Mouse (Mus musculus) cerebellum, adult 8-10 months (tissue): ENCODE results near the gene BC048403.
"Not testable (repeated sequence)": the region's sequence is repeated elsewhere in the genome, so short reads cannot be mapped to it uniquely, and the experiment has no call there.

Experiments used
- DNase-seq: peaks from one replicate; pipeline ENCODE4 v3.0.0; 2022

BC048403 gene

DNA sequence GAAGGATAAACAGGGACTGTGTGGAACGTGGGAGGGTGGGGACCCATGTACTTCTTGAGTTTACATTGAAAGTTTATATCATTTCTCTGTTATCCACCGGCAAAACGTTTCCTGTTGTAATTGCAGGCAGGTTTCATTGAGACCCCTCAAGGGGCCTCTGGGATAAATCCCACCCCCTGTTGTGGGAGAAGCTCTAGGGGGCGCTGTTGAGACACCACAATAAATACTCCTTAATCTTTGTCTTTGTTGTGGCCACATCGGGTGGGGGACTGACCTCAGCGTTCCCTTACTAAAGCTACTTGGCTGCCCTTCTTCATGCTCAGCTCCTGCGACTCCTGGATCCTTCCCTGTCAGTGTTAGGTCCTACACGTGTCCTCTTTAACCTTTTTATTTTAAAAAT lies 19.4 kb downstream of the BC048403 start:
- no peak for DNase-seq

- no peak for DNase-seq
These were observed 22.4 kb downstream of the BC048403 start for GRCm38 (mm10) chr10:121762141-121762540.

GRCm38 (mm10) chr10:121763191-121763590 lies 23.5 kb downstream of the BC048403 start:
- DNase-seq, result no peak

GRCm38 (mm10) chr10:121764469-121765173 lies 24.9 kb downstream of the BC048403 start:
- no peak for DNase-seq

DNA sequence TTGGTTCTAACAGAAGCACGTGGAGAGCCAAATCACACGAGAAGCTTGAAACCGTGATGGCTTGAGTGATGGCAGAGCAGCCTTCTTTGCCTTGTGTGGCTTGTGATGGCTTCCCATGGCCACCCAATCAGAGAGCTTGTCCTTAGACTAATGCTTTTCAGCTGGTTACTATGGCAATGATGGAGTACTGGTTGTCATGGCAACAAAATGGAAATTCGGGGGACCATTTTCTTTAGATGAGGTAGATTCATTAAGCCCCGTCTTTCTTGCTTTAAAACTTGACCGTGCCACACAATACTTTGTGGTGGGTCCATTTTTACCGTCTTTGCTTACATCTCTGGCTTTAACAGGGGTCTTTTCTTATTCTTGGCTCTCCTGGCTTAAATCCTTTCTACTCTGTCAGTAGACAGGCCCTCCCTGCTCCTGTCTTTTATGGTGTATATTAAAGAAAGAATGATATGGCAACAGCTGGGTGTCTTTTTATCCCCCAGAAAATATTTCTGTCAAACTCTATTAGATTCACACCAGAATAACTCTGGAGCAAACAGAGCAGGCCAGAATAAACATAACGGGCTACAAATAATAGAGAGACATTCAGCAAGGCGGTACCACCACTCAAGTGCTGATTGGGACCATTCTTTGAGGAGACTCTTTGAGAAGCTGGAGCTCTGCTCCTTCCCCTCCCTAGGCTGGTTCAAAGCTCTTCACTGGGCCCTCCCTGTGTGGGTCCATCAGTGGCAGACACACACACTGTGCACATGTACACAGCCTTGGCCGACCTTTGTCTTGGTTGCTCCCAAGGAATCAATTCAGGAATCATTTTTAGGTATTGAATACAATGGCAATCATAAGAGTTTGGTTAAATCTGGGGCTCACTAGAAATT lies 25.7 kb downstream of the BC048403 start:
- DNase-seq, result no peak

- DNase-seq, result not testable (repeated sequence)
These were observed 27.6 kb downstream of the BC048403 start for GRCm38 (mm10) chr10:121767295-121767694.

- DNase-seq, result no peak
These were observed 30.0 kb downstream of the BC048403 start for GRCm38 (mm10) chr10:121769711-121770110.

GRCm38 (mm10) chr10:121770624-121771577 lies 31.2 kb downstream of the BC048403 start:
- no peak for DNase-seq

- no peak for DNase-seq
These were observed 34.1 kb downstream of the BC048403 start for GRCm38 (mm10) chr10:121773813-121774212.

GRCm38 (mm10) chr10:121775990-121776389 lies 36.3 kb downstream of the BC048403 start:
- DNase-seq, result no peak

GRCm38 (mm10) chr10:121781159-121781558 lies 41.4 kb downstream of the BC048403 start:
- DNase-seq, result no peak

GRCm38 (mm10) chr10:121788536-121788935 lies 48.8 kb downstream of the BC048403 start:
- no peak for DNase-seq

DNA sequence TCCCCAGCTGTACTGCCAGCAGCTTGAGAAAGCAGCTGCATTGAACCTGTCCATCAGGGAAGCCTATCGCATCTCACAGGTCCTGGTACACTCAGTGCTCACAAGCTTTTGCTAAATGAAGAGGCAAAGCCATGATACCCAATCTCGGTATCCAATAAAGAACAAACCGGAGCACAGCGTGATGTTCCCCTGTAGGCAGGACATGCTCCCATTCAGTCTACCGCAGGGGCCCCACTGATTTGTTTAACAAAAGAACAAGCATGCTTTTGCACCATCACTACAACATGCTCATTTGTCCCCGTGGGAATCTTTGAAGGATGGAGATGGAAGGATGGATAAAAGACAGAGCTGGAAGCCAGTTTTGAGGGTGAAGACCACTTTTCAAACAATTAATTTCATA lies 50.3 kb downstream of the BC048403 start:
- DNase-seq, result no peak

DNA sequence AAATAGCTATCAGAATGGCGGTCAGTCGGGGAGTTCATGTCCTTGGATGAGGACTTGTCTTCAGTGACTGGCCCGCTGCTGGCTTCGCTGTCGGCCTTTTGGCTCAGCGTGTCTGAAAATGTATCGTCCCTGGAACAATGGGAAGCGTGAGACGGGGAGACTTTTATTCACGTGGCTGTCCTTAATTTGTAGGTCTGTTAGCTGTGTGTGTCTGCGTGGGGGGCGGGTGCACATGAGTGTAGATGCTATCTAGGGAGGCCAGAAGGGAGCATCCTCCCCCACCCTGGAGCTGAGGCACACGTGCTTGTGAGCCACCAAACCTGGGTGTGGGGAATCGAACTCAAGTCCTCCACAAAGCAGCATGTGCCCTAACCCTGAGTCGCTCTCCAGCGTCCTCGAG lies 52.9 kb downstream of the BC048403 start:
- DNase-seq, result no peak

- DNase-seq, result no peak
These were observed 54.7 kb downstream of the BC048403 start for GRCm38 (mm10) chr10:121794486-121794885.

- no peak for DNase-seq
These were observed 56.5 kb downstream of the BC048403 start for GRCm38 (mm10) chr10:121796027-121796802.

DNA sequence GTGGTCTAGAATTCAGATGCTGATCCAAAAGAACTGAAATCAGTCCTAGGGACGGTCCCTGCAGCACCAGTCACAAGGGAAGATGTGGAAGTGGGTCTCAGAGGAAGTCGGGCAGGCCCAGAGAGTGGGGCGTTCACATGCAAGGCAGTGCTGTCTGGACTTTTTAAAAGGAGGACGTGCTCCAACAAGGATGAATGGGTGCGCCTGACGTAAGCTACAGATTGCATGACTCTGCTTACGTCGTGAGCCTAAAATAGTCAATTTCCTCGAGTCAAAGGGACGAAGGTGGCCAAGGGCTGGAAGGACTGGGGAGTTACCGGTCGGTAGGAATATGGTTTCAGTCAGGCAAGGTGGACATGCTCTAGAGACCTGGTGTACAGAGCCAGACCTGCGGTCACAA lies 60.3 kb downstream of the BC048403 start:
- no peak for DNase-seq
